Comparison of ENCODE assay signal across 8 mouse cellular contexts in the genomic region with DNA sequence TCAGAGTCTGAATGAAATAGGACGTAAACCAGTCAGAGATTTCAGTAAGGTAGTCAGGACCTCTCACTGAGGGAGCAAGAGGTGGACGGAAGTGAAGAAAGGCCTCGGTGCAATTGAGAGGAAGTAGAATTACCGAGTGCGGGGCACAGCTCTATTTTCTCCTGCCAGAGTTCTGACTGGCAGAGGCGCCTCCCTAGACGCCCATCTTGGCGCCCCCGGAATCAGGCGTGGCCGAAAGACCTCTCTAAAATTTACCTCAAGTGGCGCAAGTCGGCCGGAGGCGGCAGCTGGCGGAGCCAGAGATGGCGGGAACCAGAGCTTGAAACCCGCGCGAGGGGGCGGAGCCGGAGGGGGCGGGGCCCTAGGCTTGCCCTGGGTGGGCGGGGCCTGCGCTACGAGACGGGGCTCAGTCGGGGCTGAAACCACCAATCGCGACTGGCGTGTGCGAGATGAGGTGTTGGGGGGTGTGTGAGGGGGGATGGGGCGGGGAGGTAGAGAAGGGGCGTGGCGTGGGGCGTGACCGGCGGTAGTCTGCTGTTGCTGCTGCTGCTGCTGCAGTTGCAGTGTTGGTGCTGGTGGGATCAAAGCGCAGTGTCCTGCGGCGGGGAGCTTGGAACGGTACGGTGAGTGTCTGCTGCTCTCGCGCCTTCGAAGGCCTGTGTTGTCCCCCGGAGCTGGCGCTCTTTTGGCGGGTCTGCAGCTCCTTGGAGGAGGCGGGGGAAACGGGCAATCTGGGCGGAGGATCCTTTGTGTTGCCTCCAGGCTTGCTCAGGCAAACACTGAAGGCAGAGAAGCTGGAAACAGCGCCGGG. TPM values are rescaled to one million over a fixed set of nuclear protein-coding genes. Genes with fewer than 3 reads are reported as not detected.
DNase-seq lines count a peak whose midpoint lies in the region; ATAC-seq and TF ChIP-seq lines count a peak whose summit lies in the region.

A gene (minus strand): TSS at position 334 of the 811 bp plus-strand sequence.
A gene (plus strand): TSS at position 413 of the 811 bp plus-strand sequence.

- in situ Hi-C loops in Patski (cut with MboI; ENCODE audit: low pct_unique_long_range_greater_than_20kb) = no loop called here

- POLR2A ChIA-PET in Patski (lab: Charles Lee) = interaction anchor here (0.6 kb wide), 1 partner anchor 535 kb away, joined by 3 read pairs; no protein-coding TSS in a partner anchor

- H3K9me3 ChIP-seq in hindbrain, embryonic 13.5 days = no peaks in the 10 kb centered on the region

- H3K4me3 ChIP-seq in hindbrain, embryonic 13.5 days = peak within 1 kb of the TSS; percentile 84

- CTCF ChIA-PET in Patski (lab: Charles Lee) = interaction anchor here (1.3 kb wide), 1 partner anchor 20 kb away, joined by 4 read pairs; no protein-coding TSS in a partner anchor

- H3K36me3 ChIP-seq in hindbrain, embryonic 13.5 days = no peaks in the 10 kb centered on the region

- H3K4me1 ChIP-seq in hindbrain, embryonic 13.5 days (replicated peaks) = peaks cover 32% of the 10 kb centered on the region

- H3K27ac ChIP-seq in hindbrain, embryonic 13.5 days = peak within 1 kb of the TSS; percentile 96

- H3K4me2 ChIP-seq in hindbrain, embryonic 13.5 days = peak within 1 kb of the TSS; percentile 90

- WGBS in hindbrain, embryonic 13.5 days = under 1% methylated on average over 54 of the region's 54 CpGs

- peak within 1 kb of the TSS; percentile 95 for H3K9ac ChIP-seq in hindbrain, embryonic 13.5 days

- TF ChIP-seq CTCF in Patski (IDR thresholded peaks at IDR 0.05) = no peak

- peak; percentile 83 for ATAC-seq in Patski
- peak; percentile 98 for ATAC-seq in hindbrain, embryonic 13.5 days (ENCODE audit: low FRiP score)

- DNase-seq in Patski (ENCODE audit: low read depth, low spot score) = peak; percentile 65
- DNase-seq in cerebellum, postnatal 14 days = peak; percentile 97
- DNase-seq in frontal cortex, postnatal 14 days (ENCODE audit: low spot score in 2 of 2) = peak; percentile 84 to 92
- peak; percentile 91 for DNase-seq in layer of hippocampus, postnatal 36 days
- peak; percentile 98 for DNase-seq in lung, postnatal 36 days
- DNase-seq in retina, postnatal 1 day = peak; percentile 98
- peak; percentile 92 to 94 for DNase-seq in urinary bladder, adult 18-20 months (ENCODE audit: low spot score in 2 of 2)

- H3K27me3 ChIP-seq in Patski = no peaks in the 10 kb centered on the region
- no peaks in the 10 kb centered on the region for H3K27me3 ChIP-seq in hindbrain, embryonic 13.5 days

RNA-seq across cellular contexts. Expression of the first gene that starts in this region (rescaled TPM):
- polyA plus RNA-seq in Patski (2021) = 14.0 TPM
- 6.9 and 9.8 TPM in 2 replicates for polyA plus RNA-seq in hindbrain, embryonic 13.5 days (2015; fragmentation: Nextera tagmentation; extraction: Ambion mirVana)
- 1 to 10 TPM; 4.2 to 4.8 TPM for total RNA-seq in layer of hippocampus, postnatal 36 days (2021)

RNA-seq across cellular contexts. Expression of the second gene that starts in this region (rescaled TPM):
- 57.3 TPM for polyA plus RNA-seq in Patski (2021)
- 203 and 211 TPM in 2 replicates for polyA plus RNA-seq in hindbrain, embryonic 13.5 days (2015; fragmentation: Nextera tagmentation; extraction: Ambion mirVana)
- 10 to 100 TPM in 1 of 2 experiments, 1 to 10 TPM in 1; 9.8 to 12.7 TPM for total RNA-seq in layer of hippocampus, postnatal 36 days (2021)

Comparison
In these comparisons a context has a peak if more than half of its experiments do, and no peak if none do; other contexts are left out.
1. Peak in every context shown above with its lines: DNase-seq, ATAC-seq, H3K4me3 ChIP-seq and H3K27ac ChIP-seq.